Mouse (Mus musculus): Measurements from ENCODE around the gene Zfp991. TPM values are rescaled to one million over a fixed set of nuclear protein-coding genes. Genes with fewer than 3 reads are reported as not detected.
"Not testable (repeated sequence)": the region's sequence is repeated elsewhere in the genome, so short reads cannot be mapped to it uniquely, and the experiment has no call there.

Gene Zfp991
- polyA plus RNA-seq, 1 experiment from 2014 or later = 9.3 TPM

GRCm38 (mm10) chr4:147128152-147128551 lies 3.7 kb upstream of the Zfp991 start:
- not testable (repeated sequence) for H3K27ac ChIP-seq (replicated peaks); H3K27me3 ChIP-seq (replicated peaks; ENCODE audit: low read depth, poor library complexity, severe bottlenecking); H3K4me1 ChIP-seq; H3K4me3 ChIP-seq; H3K36me3 ChIP-seq (replicated peaks)
- peaks cover 34% of the 10 kb centered on the region for H3K9me3 ChIP-seq
- DNase-seq (ENCODE audit: low spot score) = peak; percentile 7

GRCm38 (mm10) chr4:147133596-147133995 lies 1.8 kb downstream of the Zfp991 start:
- DNase-seq (ENCODE audit: low spot score); H3K9me3 ChIP-seq; H3K4me3 ChIP-seq; H3K4me1 ChIP-seq; H3K27me3 ChIP-seq (replicated peaks; ENCODE audit: low read depth, poor library complexity, severe bottlenecking); H3K27ac ChIP-seq (replicated peaks); H3K36me3 ChIP-seq (replicated peaks): not testable (repeated sequence)
- 57% methylated on average over 2 of the region's 2 CpGs for WGBS

GRCm38 (mm10) chr4:147141757-147142156 lies 9.9 kb downstream of the Zfp991 start:
- H3K9me3 ChIP-seq; H3K27me3 ChIP-seq (replicated peaks; ENCODE audit: low read depth, poor library complexity, severe bottlenecking); DNase-seq (ENCODE audit: low spot score); H3K4me1 ChIP-seq; H3K27ac ChIP-seq (replicated peaks); H3K4me3 ChIP-seq; H3K36me3 ChIP-seq (replicated peaks): not testable (repeated sequence)
- WGBS = 76% methylated on average over 4 of the region's 4 CpGs

- H3K9me3 ChIP-seq; DNase-seq (ENCODE audit: low spot score); H3K27ac ChIP-seq (replicated peaks); H3K4me1 ChIP-seq; H3K4me3 ChIP-seq; H3K27me3 ChIP-seq (replicated peaks; ENCODE audit: low read depth, poor library complexity, severe bottlenecking); H3K36me3 ChIP-seq (replicated peaks): not testable (repeated sequence)
- 92% methylated on average over 2 of the region's 2 CpGs for WGBS
Observed at GRCm38 (mm10) chr4:147165282-147165681, 33.4 kb downstream of the Zfp991 start.

GRCm38 (mm10) chr4:147170547-147170946 lies 38.7 kb downstream of the Zfp991 start:
- H3K9me3 ChIP-seq; H3K36me3 ChIP-seq (replicated peaks); H3K27me3 ChIP-seq (replicated peaks; ENCODE audit: low read depth, poor library complexity, severe bottlenecking); H3K4me3 ChIP-seq; H3K4me1 ChIP-seq; DNase-seq (ENCODE audit: low spot score); H3K27ac ChIP-seq (replicated peaks): not testable (repeated sequence)
- WGBS = 90% methylated on average over 2 of the region's 2 CpGs

GRCm38 (mm10) chr4:147171557-147171956 lies 39.7 kb downstream of the Zfp991 start:
- H3K4me1 ChIP-seq; H3K27ac ChIP-seq (replicated peaks); DNase-seq (ENCODE audit: low spot score); H3K9me3 ChIP-seq; H3K4me3 ChIP-seq; H3K27me3 ChIP-seq (replicated peaks; ENCODE audit: low read depth, poor library complexity, severe bottlenecking); H3K36me3 ChIP-seq (replicated peaks): not testable (repeated sequence)
- 80% methylated on average over 1 of the region's 4 CpGs for WGBS

DNA sequence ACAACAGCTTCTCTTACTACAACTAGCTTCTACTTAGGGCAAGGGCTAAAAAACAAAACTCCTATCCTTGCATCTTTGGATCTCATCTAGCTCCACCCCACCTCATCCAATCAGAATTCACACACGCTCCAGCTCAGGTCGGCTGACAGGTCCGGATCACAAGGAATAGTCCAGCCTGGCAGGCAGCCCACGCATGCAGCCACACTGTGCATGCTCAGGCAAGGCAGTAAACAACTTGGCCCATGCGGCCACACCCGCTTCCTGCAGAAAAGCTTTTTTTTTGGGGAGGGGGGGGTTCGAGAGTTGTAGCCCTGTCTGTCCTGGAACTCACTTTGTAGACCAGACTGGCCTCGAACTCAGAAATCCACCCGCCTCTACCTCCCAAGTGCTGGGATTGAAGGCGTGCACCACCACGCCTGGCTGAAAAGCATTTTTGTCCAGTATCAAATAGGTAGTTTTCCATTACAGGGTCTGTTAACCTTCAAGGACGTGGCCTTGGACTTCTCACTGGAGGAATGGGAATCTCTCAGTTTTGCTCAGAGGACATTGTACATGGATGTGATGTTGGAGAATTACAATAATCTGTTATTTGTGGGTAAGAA lies 44.5 kb downstream of the Zfp991 start:
- H3K27me3 ChIP-seq (replicated peaks; ENCODE audit: low read depth, poor library complexity, severe bottlenecking); DNase-seq (ENCODE audit: low spot score); H3K4me1 ChIP-seq; H3K9me3 ChIP-seq; H3K4me3 ChIP-seq; H3K36me3 ChIP-seq (replicated peaks); H3K27ac ChIP-seq (replicated peaks): not testable (repeated sequence)
- WGBS = 93% methylated on average over 11 of the region's 12 CpGs

GRCm38 (mm10) chr4:147181141-147181685 lies 49.4 kb downstream of the Zfp991 start:
- not testable (repeated sequence) for H3K4me1 ChIP-seq; DNase-seq (ENCODE audit: low spot score); H3K27me3 ChIP-seq (replicated peaks; ENCODE audit: low read depth, poor library complexity, severe bottlenecking); H3K36me3 ChIP-seq (replicated peaks); H3K4me3 ChIP-seq; H3K27ac ChIP-seq (replicated peaks)
- 96% methylated on average over 8 of the region's 8 CpGs for WGBS
- H3K9me3 ChIP-seq = peaks cover 12% of the 10 kb centered on the region

- WGBS = no CpG with 5 or more reads among the region's 13 CpGs
Observed at GRCm38 (mm10) chr4:147181969-147182705, 50.3 kb downstream of the Zfp991 start.

GRCm38 (mm10) chr4:147186824-147187223 lies 55.0 kb downstream of the Zfp991 start:
- not testable (repeated sequence) for H3K27ac ChIP-seq (replicated peaks); H3K4me1 ChIP-seq; H3K27me3 ChIP-seq (replicated peaks; ENCODE audit: low read depth, poor library complexity, severe bottlenecking); H3K4me3 ChIP-seq; DNase-seq (ENCODE audit: low spot score); H3K36me3 ChIP-seq (replicated peaks)
- WGBS = 95% methylated on average over 1 of the region's 1 CpGs
- peaks cover 14% of the 10 kb centered on the region for H3K9me3 ChIP-seq

More at GRCm38 (mm10) chr4:147181969-147182705, 50.3 kb downstream of the Zfp991 start:
- not testable (repeated sequence) for H3K4me3 ChIP-seq; H3K36me3 ChIP-seq (replicated peaks); H3K4me1 ChIP-seq; H3K27ac ChIP-seq (replicated peaks); DNase-seq (ENCODE audit: low spot score); H3K27me3 ChIP-seq (replicated peaks; ENCODE audit: low read depth, poor library complexity, severe bottlenecking)
- H3K9me3 ChIP-seq = peaks cover 11% of the 10 kb centered on the region

DNA sequence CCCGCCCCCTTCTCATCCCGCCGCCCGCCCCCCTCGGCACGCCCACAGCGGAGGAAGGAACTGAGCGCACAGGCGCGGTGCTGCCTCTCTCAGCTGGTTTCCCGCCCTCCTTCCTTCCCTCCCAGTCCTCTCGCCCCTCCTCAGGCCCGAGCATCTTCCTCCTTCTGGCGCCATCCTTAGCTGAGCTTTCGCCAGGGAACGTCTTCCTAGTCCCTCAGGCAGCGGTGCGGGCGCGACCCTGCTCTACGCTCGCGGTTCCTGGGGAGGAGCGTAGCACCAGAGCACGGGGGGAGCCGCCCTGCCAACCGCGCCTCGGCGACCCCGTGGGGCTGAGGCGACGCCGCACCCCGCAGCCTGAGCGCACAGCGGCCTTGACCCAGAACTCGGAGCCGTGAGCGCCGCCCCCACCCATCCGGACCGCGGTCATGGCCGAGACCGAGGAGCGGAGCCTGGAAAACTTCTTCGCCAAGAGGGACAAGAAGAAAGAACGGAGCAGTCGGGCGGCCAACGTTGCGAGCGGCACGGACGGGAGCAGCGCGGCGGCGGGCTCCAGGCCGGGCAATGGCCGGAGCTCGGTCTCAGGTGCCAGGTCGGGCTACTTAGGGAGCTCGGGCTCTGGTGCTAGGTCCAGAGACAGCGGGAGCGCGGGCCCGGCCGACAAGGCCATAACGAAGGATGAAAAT lies 55.6 kb downstream of the Zfp991 start:
- WGBS = 67% methylated on average over 71 of the region's 71 CpGs

DNA sequence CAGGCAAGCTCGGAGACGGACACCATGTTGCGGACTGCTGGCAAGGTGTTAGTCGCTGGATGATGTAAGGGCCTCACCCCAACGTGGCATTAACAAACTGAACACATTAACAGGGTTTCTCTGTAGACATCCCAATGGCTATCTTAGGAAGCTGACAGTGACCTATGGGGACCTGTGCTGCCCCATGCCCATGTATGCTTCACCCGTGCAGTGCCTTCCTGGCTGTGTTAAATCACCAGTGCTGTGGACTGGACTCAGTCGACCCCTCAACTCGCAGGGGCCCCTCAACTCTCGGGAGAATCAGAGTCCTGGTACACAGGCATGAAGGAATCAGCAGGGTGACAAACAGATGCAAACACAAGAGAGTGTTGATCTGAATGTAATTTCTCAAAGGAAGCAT lies 63.3 kb downstream of the Zfp991 start:
- not testable (repeated sequence) for H3K27me3 ChIP-seq (replicated peaks; ENCODE audit: low read depth, poor library complexity, severe bottlenecking); H3K36me3 ChIP-seq (replicated peaks); H3K4me1 ChIP-seq; H3K4me3 ChIP-seq; H3K27ac ChIP-seq (replicated peaks); DNase-seq (ENCODE audit: low spot score)
- 87% methylated on average over 7 of the region's 9 CpGs for WGBS
- H3K9me3 ChIP-seq = peaks cover 14% of the 10 kb centered on the region

More for the DNA sequence above, 55.6 kb downstream of the Zfp991 start:
- H3K27me3 ChIP-seq (replicated peaks; ENCODE audit: low read depth, poor library complexity, severe bottlenecking); H3K36me3 ChIP-seq (replicated peaks); H3K27ac ChIP-seq (replicated peaks); H3K4me1 ChIP-seq; H3K4me3 ChIP-seq: not testable (repeated sequence)
- DNase-seq (ENCODE audit: low spot score) = peak; percentile 9
- H3K9me3 ChIP-seq = peaks cover 14% of the 10 kb centered on the region

DNA sequence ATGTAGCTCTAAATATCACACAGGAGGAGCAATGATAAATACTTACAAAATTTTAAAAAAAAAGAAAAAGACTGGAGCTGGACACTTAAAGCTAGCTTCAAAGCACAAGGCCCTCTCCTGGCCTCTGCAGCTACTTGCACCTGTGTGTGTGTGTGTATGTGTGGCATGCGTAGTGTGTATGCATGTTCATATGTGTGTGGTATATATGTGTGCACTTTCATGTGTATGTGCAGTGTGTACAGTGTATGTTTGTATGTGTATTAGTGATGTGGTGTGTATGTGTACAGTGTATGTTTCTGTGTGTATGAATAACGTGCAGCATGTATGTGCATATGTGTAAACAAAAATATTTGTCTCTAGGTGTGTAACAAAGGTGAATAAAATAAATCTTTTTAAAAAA lies 65.4 kb downstream of the Zfp991 start:
- DNase-seq (ENCODE audit: low spot score) = not testable (repeated sequence)
- WGBS = 80% methylated on average over 2 of the region's 2 CpGs

More for the DNA sequence above, 65.4 kb downstream of the Zfp991 start:
- not testable (repeated sequence) for H3K27ac ChIP-seq (replicated peaks); H3K4me3 ChIP-seq; H3K4me1 ChIP-seq; H3K36me3 ChIP-seq (replicated peaks); H3K27me3 ChIP-seq (replicated peaks; ENCODE audit: low read depth, poor library complexity, severe bottlenecking)
- H3K9me3 ChIP-seq = peaks cover 14% of the 10 kb centered on the region
